Mouse (Mus musculus) skeletal muscle tissue, adult 2 months (tissue): ENCODE data around the gene Efna4.
A peak's percentile ranks its signal among the peaks of the same experiment; 100 is the strongest.

Experiments
- DNase-seq: peaks from one replicate; pipeline ENCODE4 v3.0.0-alpha.2; 2012; ENCODE audit warnings: low read depth, low spot score

Efna4 gene

GRCm38 (mm10) chr3:89337721-89338578 lies at the start of gene Efna4:
Gene Efna4, minus strand, starts transcription at chr3:89338028.
- no peak for DNase-seq

GRCm38 (mm10) chr3:89386438-89387420 lies 48.9 kb upstream of the Efna4 start:
- DNase-seq, result no peak

GRCm38 (mm10) chr3:89385451-89385850 lies 47.6 kb upstream of the Efna4 start:
- no peak for DNase-seq

GRCm38 (mm10) chr3:89384331-89385076 lies 46.7 kb upstream of the Efna4 start:
- DNase-seq, result no peak

GRCm38 (mm10) chr3:89383651-89384255 lies 45.9 kb upstream of the Efna4 start:
- no peak for DNase-seq

GRCm38 (mm10) chr3:89382950-89383349 lies 45.1 kb upstream of the Efna4 start:
- DNase-seq, result no peak

- DNase-seq, result no peak
Measured at GRCm38 (mm10) chr3:89382033-89382882, 44.4 kb upstream of the Efna4 start.

- no peak for DNase-seq
Measured at GRCm38 (mm10) chr3:89381233-89381632, 43.4 kb upstream of the Efna4 start.

- DNase-seq, result no peak
Measured at GRCm38 (mm10) chr3:89380711-89381110, 42.9 kb upstream of the Efna4 start.

GRCm38 (mm10) chr3:89380291-89380690 lies 42.5 kb upstream of the Efna4 start:
- DNase-seq, result no peak

- DNase-seq, result no peak
Measured at GRCm38 (mm10) chr3:89379388-89380131, 41.7 kb upstream of the Efna4 start.

GRCm38 (mm10) chr3:89378394-89379067 lies 40.7 kb upstream of the Efna4 start:
- DNase-seq, result peak; percentile 79

- DNase-seq, result no peak
Measured at GRCm38 (mm10) chr3:89377831-89378230, 40.0 kb upstream of the Efna4 start.

- DNase-seq, result no peak
Measured at GRCm38 (mm10) chr3:89373581-89374231, 35.9 kb upstream of the Efna4 start.

- no peak for DNase-seq
Measured at GRCm38 (mm10) chr3:89367338-89367737, 29.5 kb upstream of the Efna4 start.

GRCm38 (mm10) chr3:89365486-89366414 lies 27.9 kb upstream of the Efna4 start:
- DNase-seq, result no peak

- DNase-seq, result no peak
Measured at GRCm38 (mm10) chr3:89365153-89365485, 27.3 kb upstream of the Efna4 start, which contains the start of gene Dcst1. Gene Dcst1, minus strand, starts transcription at chr3:89365253.
